Mouse (Mus musculus) heart, postnatal 4 days (tissue): ENCODE measurements around the gene Gimap4. TPM values are rescaled to one million over a fixed set of nuclear protein-coding genes. Genes with fewer than 3 reads are reported as not detected.
"Not testable (repeated sequence)": the region's sequence is repeated elsewhere in the genome, so short reads cannot be mapped to it uniquely, and the experiment has no call there.

Source experiments
- DNase-seq: peaks from one replicate; pipeline ENCODE4 v3.0.0; 2021
- total RNA-seq, 2 experiments: library from RNA; stranded (reverse); gene quantifications; 2 replicates each; pipeline ENCODE4 v1.2.3; 2021

Gene Gimap4
- total RNA-seq, 2 experiments from 2014 or later, result 41.2 to 50.1 TPM

- peak; percentile 22 for DNase-seq
Measured at GRCm38 (mm10) chr6:48675931-48676859, 8.2 kb upstream of the Gimap4 start, which contains the start of gene Gimap9. Gimap9 (plus strand) TSS chr6:48676129.

DNA sequence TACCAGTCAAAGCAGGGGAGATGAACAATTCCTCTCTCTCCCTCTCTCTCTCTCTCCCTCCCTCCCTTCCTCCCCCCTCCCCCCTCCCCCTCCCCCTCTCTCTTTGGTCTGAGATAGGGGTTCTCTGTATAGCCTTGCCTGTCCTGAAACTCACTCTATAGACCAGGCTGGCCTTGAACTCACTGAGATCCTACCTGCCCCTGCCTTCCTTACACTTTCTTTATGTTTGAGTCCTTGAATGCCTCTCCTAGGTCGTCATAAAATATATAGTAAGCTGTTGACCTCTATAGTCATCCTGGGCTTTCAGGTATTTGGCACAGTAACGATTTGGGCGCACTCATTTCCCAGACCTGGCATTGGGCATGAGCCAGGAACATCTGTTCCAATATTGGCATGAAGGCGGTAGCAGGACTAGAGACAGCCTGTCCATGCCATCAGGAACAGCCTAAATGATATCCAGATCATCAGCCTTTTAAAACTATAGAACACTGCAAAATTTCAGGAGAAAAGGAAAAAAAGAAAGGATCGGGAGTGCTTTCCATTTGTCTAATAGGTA, 7.4 kb upstream of the Gimap4 start:
- no peak for DNase-seq

DNA sequence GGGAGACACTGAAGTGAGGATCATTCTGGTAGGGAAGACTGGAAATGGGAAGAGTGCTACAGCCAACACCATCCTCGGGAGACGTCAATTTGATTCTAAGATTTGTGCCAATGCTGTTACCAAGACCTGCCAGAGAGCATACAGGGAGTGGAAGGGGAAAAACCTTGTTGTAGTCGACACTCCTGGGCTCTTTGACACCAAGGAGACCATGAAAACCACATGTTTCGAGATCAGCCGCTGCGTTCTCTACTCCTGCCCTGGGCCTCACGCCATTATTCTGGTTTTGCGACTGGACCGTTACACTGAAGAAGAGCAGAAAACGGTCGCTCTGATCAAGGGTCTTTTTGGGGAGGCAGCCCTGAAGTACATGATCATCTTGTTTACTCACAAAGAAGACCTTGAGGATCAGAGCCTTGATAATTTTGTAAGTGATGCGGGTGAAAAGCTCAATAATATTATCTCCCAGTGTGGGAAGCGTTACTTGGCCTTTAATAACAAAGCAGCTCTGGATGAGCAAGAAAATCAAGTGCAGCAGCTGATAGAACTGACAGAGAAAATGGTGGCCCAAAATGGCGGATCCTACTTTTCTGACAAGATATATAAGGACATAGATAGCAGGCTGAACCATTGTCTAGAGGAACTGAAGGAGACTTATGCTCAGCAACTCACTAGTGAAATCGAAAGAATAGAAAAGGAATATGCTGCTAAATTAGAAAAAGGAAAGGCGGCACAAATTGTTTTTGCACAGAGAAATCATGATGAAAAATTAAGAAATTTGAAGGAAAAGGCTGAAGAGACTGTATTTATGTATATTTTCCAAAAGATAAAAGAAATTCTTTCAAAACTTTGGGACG, 6.6 kb upstream of the Gimap4 start:
- DNase-seq, result no peak

DNA sequence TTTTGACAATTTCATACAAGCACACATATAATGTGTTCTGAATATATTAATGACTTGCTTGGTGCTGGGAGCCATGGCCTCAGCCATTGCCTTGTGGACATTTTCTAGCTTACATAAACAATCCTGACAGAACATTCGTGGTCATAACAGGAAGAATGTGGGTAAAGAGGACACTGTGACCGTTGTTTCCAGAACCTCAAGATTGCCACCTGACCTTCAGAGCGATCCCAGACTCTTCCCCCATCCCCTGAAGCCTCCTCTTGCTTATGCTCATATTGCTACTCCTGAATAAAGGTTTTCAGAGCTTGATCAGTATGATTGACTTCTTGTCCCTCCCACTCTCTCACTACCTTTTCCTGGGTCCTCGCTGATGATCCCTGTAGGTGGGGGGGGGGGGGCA, 6.0 kb upstream of the Gimap4 start:
- DNase-seq, result no peak

DNA sequence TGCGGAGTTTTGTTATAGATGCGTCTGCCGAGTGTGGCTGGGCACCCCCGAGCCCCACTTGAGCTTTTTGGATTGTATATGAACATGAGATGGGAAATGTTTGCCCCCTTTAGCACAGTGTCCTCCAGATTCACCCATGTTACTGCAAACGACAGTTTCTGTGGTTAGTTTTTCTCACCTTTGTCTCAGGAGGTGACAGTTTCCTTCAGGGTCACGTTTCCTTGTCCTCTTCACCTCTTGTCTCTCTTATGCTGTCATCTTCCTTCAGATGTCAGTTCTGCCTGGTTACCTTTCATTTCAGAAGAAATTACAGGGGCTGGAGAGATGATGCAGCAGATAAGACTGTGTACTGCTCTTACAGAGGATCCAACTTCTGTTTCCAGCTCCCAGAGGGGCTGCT, 4.6 kb upstream of the Gimap4 start:
- DNase-seq, result no peak

GRCm38 (mm10) chr6:48680421-48680820, 3.9 kb upstream of the Gimap4 start:
- DNase-seq, result no peak

- no peak for DNase-seq
Measured at GRCm38 (mm10) chr6:48681472-48682090, 2.8 kb upstream of the Gimap4 start.

GRCm38 (mm10) chr6:48682271-48682670, 2.1 kb upstream of the Gimap4 start:
- no peak for DNase-seq

DNA sequence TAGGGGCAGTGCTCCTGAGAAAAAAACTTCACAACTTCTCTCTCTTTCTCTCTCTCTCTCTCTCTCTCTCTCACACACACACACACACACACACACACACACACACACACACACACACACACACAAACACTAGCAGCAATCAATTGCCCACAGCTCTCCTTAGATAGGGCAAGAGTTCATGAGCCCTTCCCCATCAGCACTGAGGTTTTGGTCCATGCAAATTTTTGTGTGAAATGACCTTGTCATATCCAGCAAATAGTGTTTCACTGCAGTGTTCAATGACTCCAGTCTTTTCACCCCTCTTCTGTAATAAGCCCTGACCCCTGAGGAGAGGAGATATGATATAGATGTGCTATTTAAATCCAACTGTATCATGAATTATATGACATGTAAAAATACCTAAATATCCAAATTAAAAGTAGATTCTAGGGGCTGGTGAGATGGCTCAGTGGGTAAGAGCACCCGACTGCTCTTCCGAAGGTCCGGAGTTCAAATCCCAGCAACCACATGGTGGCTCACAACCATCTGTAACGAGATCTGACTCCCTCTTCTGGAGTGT, 1.0 kb upstream of the Gimap4 start:
- not testable (repeated sequence) for DNase-seq

- peak; percentile 34 for DNase-seq
Measured at GRCm38 (mm10) chr6:48684806-48685205, 457 bp downstream of the Gimap4 start.

- DNase-seq, result no peak
Measured at GRCm38 (mm10) chr6:48685251-48685650, 902 bp downstream of the Gimap4 start.

- no peak for DNase-seq
Measured at GRCm38 (mm10) chr6:48685694-48686665, 1.6 kb downstream of the Gimap4 start.

DNA sequence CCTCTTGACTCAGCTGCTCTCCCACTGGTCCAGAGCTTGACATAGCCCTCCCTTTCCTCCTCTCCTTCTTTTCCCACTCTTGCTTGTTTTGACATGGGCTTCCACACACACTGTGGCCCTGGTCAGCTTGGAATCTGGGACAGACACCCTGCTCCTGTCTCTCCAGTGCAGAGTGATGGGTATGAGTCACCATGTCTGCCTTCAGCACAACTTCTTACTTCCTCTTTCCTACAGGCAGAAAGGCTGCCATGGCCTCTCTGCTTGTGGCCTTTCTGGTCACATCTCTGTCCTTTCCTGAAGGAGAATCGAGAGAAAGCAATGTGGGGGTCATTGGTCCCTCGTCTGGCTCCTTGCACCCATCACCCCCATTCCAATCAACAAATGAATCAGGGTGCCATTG, 2.7 kb downstream of the Gimap4 start:
- no peak for DNase-seq

GRCm38 (mm10) chr6:48689320-48689719, 5.0 kb downstream of the Gimap4 start:
- no peak for DNase-seq

GRCm38 (mm10) chr6:48692962-48693361, 8.6 kb downstream of the Gimap4 start:
- DNase-seq, result no peak

DNA sequence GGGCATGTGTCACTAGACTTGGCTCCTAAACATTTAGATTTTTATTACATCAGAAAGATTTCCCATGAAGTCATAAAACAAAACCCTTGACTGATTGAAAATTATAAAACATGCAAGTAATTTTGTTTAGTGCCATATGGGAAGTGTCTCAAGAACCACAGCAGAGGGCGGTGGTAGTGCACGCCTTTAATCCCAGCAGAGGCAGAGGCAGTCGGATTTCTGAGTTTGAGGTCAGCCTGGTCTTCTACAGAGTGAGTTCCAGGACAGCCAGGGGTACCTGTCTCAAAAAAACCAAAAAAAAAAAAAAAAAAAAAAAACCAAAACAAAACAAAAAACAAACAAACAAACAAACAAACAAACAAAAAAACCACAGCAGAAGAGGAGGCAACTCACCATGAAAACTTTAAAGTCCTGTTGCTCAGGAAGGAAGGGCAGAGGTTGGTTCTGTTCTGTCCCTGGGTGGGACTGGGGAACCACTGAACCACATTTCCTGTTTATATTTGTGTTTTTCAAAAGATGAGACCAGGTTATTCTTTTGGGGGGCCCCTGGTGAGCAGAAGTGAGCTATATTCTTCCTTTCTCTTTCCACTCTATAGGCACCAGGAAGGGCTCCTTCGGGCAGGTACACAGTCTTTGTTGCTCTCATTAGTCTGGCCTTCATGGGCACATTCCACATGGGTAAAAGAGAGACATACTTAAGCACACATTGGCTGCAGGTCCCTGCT, 12.6 kb downstream of the Gimap4 start:
- no peak for DNase-seq

- DNase-seq, result no peak
Measured at GRCm38 (mm10) chr6:48697555-48697930, 13.2 kb downstream of the Gimap4 start.

GRCm38 (mm10) chr6:48698066-48698856, 13.9 kb downstream of the Gimap4 start:
- no peak for DNase-seq

GRCm38 (mm10) chr6:48698888-48699287, 14.5 kb downstream of the Gimap4 start:
- DNase-seq, result no peak
